Mouse (Mus musculus) MEL (cell line): ENCODE results near the gene Fbp2.

Experiments used
- CTCF ChIP-seq, 3 experiments: IDR thresholded peaks in 2 of 3; conservative IDR thresholded peaks in 1 of 3; 2 replicates each; pipeline ENCODE4 v1.5.1; 2011 to 2012; ENCODE audit warnings: low read length in 3 of 3, low read depth in 2 of 3, mild to moderate bottlenecking in 2 of 3, improper control_type of control experiment in 1 of 3, inconsistent platforms in 1 of 3, mixed read lengths in 1 of 3, moderate library complexity in 1 of 3; ENCODE audit not compliant: control insufficient read depth in 1 of 3, insufficient read depth in 1 of 3, poor library complexity in 1 of 3, severe bottlenecking in 1 of 3
- POLR2AphosphoS2 ChIP-seq: IDR thresholded peaks from 2 replicates; pipeline ENCODE4 v1.6.1; 2011; ENCODE audit warnings: low read length, improper control_type of control experiment

GRCm38 (mm10) chr13:62879411-62879810, 21.2 kb upstream of the Fbp2 start:
- TF ChIP-seq POLR2AphosphoS2, result no peak
- TF ChIP-seq CTCF (IDR thresholded peaks at IDR 0.05 in 2 of 3, conservative IDR thresholded peaks at IDR 0.05 in 1 of 3; ENCODE audit: control insufficient read depth in 1 of 3, insufficient read depth in 1 of 3, low read depth in 2 of 3, low read length in 3 of 3, poor library complexity in 1 of 3, severe bottlenecking in 1 of 3), result no peak
